Mouse (Mus musculus) mouse embryonic stem cell (cell line): ENCODE measurements around the gene Tfap4.
"Not testable (repeated sequence)": the region's sequence is repeated elsewhere in the genome, so short reads cannot be mapped to it uniquely, and the experiment has no call there.

Source experiments
- in situ Hi-C, 2 experiments: fragments of 300-500 bp; cut with MboI; formaldehyde crosslinking; loops; 1 replicate in 1 of 2; 3 replicates in 1 of 2; pipeline ENCODE4 v1.14.3; 2019 to 2020; ENCODE audit warnings: low sequenced_read_pairs in 2 of 2, low pct_unique_long_range_greater_than_20kb in 1 of 2, mixed read lengths in 1 of 2; ENCODE audit not compliant: unreplicated experiment in 1 of 2

Tfap4 gene

DNA sequence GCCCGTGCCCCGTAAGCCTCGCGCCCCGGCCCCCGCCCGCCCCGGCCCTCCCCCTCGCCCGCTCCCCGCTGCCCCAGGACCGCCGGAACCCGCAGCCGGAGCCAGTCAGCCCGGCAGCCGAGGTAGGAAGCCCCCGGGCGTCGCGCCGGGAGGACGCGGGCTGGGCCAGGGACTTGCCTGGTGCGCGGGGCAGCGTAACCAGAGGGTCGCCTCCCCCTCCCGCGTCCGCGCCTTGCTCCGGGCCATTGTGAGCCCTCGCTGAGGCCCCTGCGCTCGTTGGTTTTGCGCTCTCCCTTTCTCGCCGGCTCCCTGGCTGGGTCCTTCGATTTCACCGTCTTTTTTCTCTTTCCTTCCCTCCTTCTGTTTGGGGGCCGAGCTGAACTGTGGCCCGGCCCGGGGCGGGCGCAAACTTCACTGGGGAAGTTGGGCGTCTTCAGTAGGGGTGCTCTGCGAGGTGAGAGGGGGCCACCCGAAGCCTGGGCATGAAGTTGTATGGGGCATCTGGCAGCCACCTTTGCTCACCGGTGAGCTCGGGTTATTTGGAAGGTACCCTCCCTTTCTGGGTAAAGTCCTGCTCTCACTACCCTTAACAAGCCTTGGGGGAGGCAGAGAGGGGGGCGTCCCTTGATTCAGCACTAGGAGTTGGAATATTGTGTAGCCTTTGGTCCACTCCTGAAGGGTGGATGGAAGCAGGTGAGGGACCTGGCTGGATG lies 35.3 kb upstream of the Tfap4 start:
- in situ Hi-C loops, result no loop called here

DNA sequence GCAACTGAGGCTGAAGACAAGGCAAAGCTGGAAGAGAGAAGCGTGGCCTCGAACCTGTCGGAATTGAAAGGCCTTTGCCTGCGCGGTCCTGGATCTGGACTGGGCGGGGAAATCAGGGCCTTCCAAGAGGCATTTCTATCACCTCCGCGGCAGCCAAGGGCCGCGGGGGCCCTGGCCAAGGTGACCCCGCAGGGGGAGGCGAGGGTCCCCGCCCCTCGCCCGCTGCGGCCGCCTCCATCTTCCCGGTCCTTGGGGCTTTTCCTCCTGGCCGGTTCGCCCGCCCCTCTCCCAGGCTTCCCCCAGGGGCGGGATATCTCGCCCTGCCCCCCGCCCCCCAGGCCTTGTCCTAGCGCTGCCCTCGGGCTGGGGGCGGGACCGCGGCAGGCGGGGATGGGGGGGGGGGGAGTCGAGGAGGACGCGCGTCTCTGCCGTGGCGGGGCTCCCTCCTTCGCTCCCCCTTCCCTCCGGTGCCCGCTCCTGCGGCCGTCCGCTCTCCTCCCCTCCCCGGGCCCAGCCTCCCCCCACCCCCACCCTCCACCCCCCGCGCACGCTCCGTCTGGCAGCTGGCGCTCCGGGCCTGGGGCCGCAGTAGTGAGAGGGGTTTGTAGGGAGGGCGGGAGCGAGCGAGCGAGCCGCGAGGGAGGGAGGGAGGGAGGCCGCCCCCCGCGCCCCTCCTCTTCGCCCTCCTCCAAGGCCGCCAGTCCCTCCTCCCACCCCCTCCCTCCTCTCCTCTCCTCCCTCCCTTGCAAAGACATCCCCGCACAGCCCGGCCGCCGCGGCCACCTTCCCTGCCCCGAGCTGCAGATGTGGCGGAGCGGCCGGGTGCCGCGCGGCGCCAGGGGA lies 34.5 kb upstream of the Tfap4 start, which contains the start of gene Glis2:
Gene Glis2 (plus strand): TSS at position 743 of the 843 bp plus-strand sequence.
- in situ Hi-C loops, result no loop called here

DNA sequence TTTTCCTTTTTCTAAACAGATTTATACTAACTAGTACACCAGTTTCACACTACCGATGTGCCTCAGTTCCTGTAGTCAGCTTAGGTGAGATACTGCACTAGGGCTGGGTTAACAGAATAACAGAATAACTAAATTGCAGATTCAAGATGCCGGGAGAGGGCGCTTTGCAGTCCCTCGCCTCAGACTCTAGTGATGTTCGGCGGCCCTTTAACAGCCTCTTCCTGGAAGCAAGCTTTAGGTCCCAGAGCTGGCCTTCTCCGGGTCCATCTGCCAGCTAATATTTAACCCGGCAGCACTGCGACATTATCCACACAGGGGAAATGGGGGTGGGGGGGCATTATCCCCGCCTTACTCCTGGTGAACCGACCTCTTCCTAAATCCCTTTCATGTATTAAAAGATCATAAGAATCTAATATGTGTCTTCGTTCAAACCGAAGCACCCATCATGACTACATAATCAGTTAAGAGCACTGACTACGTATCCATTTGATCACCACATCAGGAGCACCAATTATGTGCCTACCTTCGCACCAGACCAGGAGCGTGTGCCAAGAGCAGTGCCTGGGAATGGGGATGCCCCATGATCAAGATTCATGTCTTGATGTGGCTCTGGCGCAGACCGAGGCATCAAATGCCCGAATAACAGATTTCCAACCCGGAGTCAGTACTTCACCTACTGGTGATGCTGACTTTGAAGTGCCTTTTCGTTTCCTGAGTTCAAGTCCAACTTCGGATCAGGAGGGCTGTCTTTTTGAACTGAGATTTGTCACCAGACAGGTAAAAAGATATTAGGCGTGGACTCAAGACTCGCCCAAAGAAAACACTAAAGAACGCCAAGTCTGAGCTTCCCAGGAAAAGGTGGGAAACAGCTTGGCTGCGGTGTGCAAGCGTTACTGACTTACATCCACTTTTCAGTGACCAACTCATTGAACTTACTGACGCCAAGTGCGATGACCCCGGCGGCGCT lies 33.5 kb upstream of the Tfap4 start:
- in situ Hi-C loops, result no loop called here

DNA sequence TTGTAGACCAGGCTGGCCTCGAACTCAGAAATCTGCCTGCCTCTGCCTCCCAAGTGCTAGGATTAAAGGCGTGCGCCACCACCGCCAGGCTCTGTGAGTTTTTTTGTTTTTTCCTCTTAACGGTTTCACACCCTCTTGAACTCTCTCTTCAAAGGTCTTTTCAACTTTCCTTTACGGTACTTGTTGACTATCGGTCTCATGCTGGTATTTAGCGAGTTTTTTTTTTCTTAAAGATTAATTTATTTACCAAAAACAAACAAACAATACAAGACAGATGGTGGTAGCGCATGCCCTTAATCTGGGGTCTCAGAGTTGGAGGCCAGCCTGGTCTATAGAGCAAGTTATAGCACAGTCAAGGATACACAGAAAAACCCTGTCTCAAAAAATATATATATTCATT lies 30.6 kb upstream of the Tfap4 start:
- in situ Hi-C loops, result no loop called here

DNA sequence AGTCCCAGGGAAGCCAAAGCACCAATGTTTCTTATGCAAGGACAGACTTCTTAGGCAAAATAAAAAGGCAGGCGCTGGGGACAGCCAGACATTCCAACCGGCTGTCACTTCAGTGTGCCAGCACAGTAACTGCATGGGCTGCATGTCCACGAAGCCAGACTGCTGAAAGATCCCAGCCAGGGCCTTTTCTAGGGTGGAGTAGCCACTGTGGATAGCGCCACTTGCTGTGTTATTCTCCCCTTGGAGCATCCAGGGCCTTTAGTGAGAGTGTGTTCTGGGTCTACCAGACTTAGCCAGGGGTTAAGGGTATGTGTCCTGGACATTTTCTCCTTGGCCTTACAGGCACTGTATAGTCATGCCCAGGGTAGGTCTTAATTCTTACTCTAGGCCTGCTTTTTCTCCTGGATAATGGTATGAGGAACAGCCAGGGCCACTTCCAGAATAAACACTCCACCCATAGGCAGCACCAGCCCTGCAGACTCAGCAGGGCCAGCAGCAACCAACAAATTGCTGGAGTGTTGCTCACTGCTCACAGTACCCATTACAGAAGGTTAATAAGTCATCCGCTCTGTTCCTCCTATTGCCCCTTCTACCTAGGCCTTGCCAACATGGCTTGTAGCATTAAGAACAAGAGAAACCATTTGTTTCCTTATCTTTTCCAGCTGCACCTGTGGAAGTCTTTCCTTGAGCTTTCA lies 28.0 kb upstream of the Tfap4 start:
- in situ Hi-C loops, result no loop called here

DNA sequence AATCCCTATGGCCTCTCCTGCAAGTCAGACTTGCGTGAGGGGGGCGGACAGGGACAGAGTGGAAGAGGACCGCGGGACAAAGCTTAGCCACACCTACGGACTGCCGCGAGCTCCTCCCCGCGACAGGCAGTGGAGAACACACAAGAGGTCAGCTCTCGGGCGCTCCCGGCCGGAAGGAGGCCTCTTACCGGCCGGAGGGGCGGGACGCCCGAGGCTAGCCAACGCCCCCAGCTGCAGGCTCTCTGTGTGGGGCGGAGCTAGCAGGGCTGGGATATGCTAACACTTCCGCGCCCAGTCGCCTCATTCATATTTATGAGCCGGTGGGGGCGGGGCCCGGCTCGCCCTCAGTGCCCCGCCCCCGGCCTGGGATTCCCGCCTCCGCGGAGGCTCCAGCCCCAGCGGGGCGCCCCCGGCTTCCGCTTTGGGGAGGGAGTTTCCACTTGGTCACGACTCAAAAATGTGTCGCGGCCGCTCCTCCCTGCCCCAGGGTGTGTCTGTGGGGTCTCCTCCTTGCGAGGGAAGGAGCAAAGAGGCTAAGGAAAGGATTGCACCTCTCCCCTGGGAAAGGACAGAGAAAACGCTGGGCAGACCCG lies 27.0 kb upstream of the Tfap4 start:
- in situ Hi-C loops, result no loop called here

DNA sequence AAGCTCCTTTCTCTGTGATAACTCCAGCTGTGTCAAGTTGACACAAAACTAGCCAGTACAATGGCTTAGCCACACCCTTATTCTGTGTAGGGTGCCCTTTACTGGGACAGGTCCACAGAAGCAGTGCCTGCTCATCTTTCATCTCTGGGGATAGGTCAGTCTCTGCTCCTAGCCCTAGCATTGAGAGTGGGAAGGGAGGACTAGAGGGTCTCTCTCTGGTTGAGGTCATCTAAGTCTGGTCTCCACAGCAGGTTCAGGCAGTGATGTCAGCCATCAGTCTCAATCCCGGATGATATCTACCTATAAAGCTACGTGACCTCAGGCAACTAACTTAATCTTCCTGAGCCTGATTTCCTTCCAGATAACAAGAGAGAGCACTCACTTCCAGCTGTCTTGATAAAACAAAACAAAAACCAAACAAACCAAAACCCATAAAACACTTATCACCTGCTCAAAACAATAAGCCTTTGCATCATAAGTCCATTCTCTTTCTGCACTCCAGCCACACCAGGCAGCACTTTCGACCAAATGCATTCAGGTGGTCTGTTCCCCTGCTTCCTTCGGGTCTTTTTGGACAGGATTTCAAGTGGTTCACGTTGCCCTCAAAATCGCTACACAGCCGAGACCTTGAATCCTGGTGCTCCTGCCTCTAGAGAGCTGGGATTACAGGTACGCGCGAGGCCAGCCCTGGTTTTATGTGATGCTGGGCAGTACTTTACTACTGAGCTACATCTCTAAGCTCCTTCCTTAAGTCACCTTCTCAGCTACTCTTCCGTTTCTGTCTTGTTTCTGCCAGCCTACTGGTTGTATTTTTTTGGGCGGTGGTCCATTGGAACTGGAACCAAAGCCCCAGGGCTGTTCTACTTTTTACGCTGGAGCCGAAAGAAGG lies 26.2 kb upstream of the Tfap4 start:
- in situ Hi-C loops, result no loop called here

DNA sequence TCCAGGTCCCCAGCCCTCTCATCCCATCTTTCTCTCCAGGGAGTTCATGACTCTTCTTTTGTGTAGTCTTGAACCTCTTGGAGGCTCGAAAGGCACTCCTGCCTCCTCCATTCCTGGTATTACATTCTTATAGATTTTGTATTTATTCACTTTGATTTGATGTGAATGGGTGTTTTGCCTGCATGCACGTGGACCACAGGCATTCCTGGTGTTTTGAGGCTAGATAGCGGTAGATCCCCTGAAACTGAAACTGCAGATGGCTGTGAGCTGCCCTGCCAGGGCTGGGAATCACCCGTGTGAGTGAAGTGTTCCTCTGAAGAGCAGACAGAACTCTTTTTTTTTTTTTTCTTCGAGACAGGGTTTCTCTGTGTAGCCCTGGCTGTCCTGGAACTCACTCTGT lies 24.8 kb upstream of the Tfap4 start:
- in situ Hi-C loops, result no loop called here

DNA sequence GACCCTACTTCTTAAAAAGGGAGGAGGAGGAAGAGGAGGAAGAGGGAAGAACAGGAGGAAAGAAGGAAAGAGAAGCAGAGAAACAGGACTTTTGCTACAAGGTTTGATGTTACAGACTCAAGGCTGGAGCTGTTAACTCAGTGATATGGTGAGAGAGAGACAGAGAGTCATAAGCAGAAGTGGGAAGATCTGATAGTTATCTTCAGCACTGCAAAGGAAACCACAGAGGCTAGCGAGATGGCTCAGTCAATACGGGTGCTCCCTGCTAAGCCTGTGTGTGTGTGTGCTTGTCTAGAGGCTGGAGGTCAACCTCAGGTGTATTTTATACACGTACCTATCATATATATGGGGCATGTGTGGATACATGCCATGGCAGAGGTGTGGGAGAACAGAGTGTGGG lies 24.2 kb upstream of the Tfap4 start:
- in situ Hi-C loops, result no loop called here

DNA sequence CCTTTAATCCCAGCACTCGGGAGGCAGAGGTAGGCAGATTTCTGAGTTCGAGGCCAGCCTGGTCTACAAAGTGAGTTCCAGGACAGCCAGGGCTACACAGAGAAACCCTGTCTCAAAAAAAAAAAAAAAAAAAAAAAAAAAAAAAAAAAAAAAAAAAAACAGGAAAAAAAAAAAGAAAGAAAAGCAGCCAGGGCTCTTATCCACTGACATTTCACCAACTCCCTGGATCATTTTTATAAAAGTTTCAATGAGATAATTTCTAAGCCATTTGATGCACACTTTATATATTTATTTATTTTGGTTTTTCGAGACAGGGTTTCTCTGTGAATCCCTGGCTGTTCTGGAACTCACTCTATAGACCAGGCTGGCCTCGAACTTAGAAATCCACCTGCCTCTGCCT lies 21.5 kb upstream of the Tfap4 start:
- in situ Hi-C loops, result not testable (repeated sequence)

DNA sequence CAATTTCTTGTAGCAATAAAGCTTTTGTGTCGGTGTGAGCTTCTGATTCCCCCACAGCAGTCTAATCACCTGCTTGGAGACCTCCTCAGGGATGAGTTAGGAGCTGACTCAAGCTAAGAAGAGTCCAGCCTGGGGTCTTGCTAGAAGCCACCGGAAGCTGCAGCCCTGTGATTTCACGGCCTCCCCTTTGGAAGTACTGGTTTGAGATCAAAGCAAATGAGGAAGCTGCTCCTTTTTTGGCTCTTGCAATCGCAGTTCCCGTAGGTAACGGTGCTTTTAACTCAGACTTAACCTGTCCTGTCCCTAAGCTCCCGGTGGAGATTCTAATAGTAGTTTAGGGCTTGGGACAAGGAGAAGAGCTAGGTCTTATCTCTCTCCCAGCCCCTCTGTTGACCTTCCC lies 19.0 kb upstream of the Tfap4 start:
- in situ Hi-C loops, result no loop called here

DNA sequence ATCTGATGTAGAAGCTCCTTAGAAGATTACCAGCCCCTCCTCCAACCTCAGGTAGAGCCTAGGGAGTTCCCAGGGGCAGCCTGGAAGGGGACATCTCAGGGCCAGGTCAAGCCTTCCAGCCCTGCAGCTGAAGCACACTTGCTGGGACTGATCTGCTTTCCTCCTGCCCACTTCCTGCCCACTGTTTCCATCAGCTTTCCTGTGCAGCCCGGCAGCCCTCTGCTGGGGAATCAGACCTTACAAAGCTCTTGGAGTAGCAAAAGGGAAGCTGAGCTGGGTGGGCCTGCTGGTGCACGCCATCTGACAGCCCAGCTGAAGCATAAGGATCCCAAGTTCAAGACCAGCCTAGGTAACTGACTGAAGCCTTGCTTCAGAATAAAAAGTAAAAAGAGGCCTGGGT lies 17.2 kb upstream of the Tfap4 start:
- in situ Hi-C loops, result no loop called here

DNA sequence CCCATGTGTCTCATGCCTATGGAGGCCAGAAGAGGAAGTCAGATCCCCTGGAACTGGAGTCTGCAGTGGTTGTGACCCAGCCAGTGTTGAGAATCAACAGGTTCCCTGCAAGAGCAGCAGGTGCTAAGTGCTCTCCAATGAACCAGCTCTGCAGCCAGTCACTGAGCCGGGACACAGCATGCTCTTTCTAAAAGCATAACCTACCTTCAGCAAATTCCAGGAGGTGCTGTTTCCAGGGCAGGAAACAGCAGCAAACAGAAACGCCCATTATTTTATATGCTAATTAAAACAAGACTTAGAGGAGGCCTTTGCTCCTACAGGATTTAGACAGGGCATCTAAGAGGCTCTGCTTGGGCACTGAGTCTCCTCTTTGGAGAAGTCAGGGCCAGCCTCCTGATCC lies 16.4 kb upstream of the Tfap4 start:
- in situ Hi-C loops, result no loop called here

DNA sequence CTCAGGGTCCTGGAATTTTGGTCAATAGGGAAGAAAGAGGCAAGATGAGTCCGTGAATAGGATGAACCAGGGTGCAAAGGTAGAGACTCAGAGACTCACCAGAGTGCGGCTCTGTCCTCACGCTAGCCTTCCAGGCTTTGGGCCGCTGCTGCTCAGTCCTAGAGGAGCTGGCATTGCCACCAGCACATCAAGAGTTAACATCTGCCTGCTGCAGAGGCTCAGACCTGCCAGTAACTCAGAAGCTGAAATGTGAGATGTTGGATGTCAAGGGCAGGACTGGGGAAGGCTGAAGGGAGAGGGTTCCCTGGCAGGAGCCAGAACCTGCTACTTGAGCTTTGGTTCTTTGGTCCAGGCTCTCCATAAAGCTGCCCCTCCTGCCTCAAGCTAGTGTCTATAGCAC lies 11.1 kb upstream of the Tfap4 start:
- in situ Hi-C loops, result loop anchor here in 1 of 2 experiments (5.0 kb wide), 1 partner anchor 47 kb away; no protein-coding TSS in a partner anchor

DNA sequence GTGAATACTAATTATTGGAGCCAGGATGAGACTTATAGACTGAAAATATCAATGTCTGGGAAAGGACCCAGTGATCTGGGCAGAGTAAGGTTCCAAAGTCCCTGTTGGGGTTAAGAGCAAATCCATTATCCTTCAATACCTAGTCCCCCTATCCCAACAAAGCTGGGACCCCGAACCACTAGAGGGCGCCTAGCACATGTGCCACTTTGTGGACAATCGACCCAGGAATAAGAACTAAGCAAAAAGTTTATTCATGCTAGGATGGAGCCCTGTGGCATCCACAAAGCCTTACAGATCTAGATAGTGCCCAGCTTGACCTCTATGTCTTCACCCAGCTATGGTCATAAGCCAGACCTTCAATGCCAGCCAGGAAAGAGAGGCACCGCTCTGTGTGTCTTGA lies 8.3 kb upstream of the Tfap4 start:
- in situ Hi-C loops, result loop anchor here in 1 of 2 experiments (5.0 kb wide), 1 partner anchor 49 kb away; no protein-coding TSS in a partner anchor

DNA sequence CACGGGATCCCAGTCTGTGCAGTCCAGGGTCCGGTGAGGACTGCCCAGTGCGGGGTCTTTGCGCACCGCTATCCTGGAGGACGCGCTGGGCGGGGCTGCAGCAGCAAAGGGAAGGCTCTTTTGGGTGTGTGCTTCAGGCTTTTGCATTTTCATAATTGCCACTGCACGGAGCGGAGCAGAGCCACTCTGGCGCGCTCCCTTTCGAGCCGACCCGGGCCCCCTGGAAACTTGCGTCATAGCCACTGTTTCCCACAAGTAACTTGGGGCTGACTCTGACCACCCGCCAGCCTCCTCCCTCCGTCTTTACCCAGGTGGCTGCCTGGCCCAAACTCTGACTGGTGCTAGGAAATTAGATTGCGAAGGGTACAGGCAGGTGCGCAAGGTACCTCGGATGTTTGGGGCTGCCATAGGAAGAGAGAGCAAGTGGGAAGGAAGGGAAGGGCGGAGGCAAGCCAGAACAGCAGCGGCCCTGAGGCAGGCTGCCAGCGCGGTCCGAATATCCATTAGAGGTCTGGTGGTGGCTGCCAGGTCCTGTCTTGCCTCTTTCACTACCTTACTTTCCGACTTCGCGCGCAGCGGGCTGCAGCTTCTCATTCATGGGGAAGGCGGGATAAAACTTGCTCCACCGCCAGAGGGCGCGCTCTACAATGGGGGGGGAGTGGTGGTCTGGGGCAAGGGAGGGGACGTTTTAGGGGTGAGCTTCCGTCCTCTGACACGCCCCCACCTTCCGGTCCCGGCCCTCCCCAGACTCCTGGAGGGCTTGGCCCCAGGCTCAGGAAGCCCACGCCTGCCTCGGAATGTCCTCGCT lies 695 bp upstream of the Tfap4 start:
- in situ Hi-C loops, result no loop called here
